Mouse (Mus musculus) limb, embryonic 14.5 days (tissue): ENCODE data around the gene Tada3. TPM values are rescaled to one million over a fixed set of nuclear protein-coding genes. Genes with fewer than 3 reads are reported as not detected.

Source experiments
- ATAC-seq: fragments of 200-750 bp; cut with Nextera tagmentation; 2 replicates; pipeline ENCODE4 v1.8.0; 2017; ENCODE audit warnings: low read depth, moderate number of reproducible peaks, moderate TSS enrichment; ENCODE audit not compliant: low FRiP score
- DNase-seq: peaks from one replicate; pipeline ENCODE4 v3.0.0-alpha.2; 2015; ENCODE audit warnings: low spot score
- H3K27ac ChIP-seq: fragments of 300-500 bp; sonication (generic); replicated peaks from 2 replicates; pipeline ENCODE4 v1.5.1; 2014; ENCODE audit warnings: low read depth, mild to moderate bottlenecking, low read length, moderate library complexity, mixed read lengths
- H3K27me3 ChIP-seq: fragments of 300-500 bp; sonication (generic); 2 replicates; pipeline ENCODE4 v1.6.1; 2014; ENCODE audit warnings: low read length, mixed read lengths; ENCODE audit not compliant: control insufficient read depth, insufficient read depth
- H3K36me3 ChIP-seq: fragments of 300-500 bp; sonication (generic); 2 replicates; pipeline ENCODE4 v1.6.1; 2014; ENCODE audit warnings: mild to moderate bottlenecking, low read length, moderate library complexity, mixed read lengths; ENCODE audit not compliant: control insufficient read depth, insufficient read depth
- H3K4me1 ChIP-seq: fragments of 300-500 bp; sonication (generic); 2 replicates; pipeline ENCODE4 v1.6.1; 2014; ENCODE audit warnings: antibody characterized with exemption, low read length, mixed read lengths; ENCODE audit not compliant: control insufficient read depth, insufficient read depth
- H3K4me2 ChIP-seq: fragments of 300-500 bp; sonication (generic); replicated peaks from 2 replicates; pipeline ENCODE4 v1.6.1; 2014; ENCODE audit warnings: low read depth, mild to moderate bottlenecking, low read length, moderate library complexity; ENCODE audit not compliant: severe bottlenecking
- H3K4me3 ChIP-seq: fragments of 300-500 bp; sonication (generic); replicated peaks from 2 replicates; pipeline ENCODE4 v1.5.1; 2014; ENCODE audit warnings: low read length
- H3K9ac ChIP-seq: fragments of 300-500 bp; sonication (generic); 2 replicates; pipeline ENCODE4 v1.6.1; 2014; ENCODE audit warnings: mild to moderate bottlenecking, low read depth, low read length, moderate library complexity; ENCODE audit not compliant: severe bottlenecking
- H3K9me3 ChIP-seq: fragments of 300-500 bp; sonication (generic); 2 replicates; pipeline ENCODE4 v1.6.1; 2016; ENCODE audit warnings: low read length; ENCODE audit not compliant: control insufficient read depth
- POLR2A ChIP-seq: fragments of 200-500 bp; IDR thresholded peaks from 2 replicates; pipeline ENCODE4 v1.8.0; 2012; ENCODE audit warnings: inconsistent platforms, mild to moderate bottlenecking, moderate library complexity, borderline replicate concordance; ENCODE audit not compliant: insufficient read depth, insufficient read length; ENCODE audit errors: extremely low read depth
- WGBS: fragments of 180-500 bp; shearing (Covaris S2); extraction: QIAGEN DNeasy Blood & Tissue Kit; methylation state at CpG from one replicate; pipeline ENCODE4 v1.1.7; 2014; 5-methylcytosine and 5-hydroxymethylcytosine counted together
- polyA plus RNA-seq, 2 experiments: library from polyadenylated mRNA; depleted of rRNA in 1 of 2; stranded (reverse) in 1 of 2; unstranded in 1 of 2; fragments of >200 nt; fragmentation: Nextera tagmentation in 1 of 2; extraction: Ambion mirVana in 1 of 2; gene quantifications; 2 replicates each; pipeline versions ENCODE4 v1.2.1 to v1.2.3; 2012 to 2014

The Tada3 gene
- polyA plus RNA-seq, 2 experiments = 39.5 to 43.9 TPM

- no peak for TF ChIP-seq POLR2A
- no peak overlapping the region for H3K4me3 ChIP-seq
- peaks cover 22% of the 10 kb centered on the region for H3K36me3 ChIP-seq
- no peaks in the 10 kb centered on the region for H3K9me3 ChIP-seq
- ATAC-seq = no peak
- 92% methylated on average over 11 of the region's 11 CpGs for WGBS
- H3K4me2 ChIP-seq = no peak overlapping the region
- no peak overlapping the region for H3K27ac ChIP-seq
- no peaks in the 10 kb centered on the region for H3K4me1 ChIP-seq
- H3K9ac ChIP-seq = no peak overlapping the region
- no peaks in the 10 kb centered on the region for H3K27me3 ChIP-seq
- no peak for DNase-seq
These were observed 17.1 kb upstream of the Tada3 start for GRCm38 (mm10) chr6:113394811-113395210.

DNA sequence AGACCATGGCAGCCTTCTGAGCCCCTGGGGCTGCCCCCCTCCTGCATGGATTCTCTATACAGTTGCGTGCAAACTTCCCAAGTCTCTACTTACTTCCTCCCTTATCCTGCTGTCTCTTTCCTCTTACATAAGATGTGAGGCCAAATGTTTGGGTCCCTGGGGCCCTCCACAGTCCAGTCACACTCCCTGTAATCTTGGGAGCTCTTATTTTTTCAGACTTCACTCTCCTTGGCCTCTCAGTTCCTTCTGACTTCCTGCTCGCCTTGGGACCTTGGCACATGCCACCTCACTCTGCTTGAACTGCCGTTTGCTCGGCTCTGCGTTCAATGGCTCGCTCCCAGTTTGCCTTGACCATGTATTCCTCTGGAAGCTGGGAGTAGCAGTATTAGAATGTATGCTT lies 16.3 kb upstream of the Tada3 start:
- TF ChIP-seq POLR2A = no peak
- H3K9ac ChIP-seq = no peak overlapping the region

GRCm38 (mm10) chr6:113392387-113393071 lies 14.8 kb upstream of the Tada3 start:
- Histone ChIP-seq H3K4me3 (peak overlapping the region; percentile 44), H3K4me1 (no peaks in the 10 kb centered on the region), H3K4me2 (peak overlapping the region; percentile 89), H3K9me3 (no peaks in the 10 kb centered on the region), H3K9ac (peak overlapping the region; percentile 73), H3K36me3 (peaks cover 42% of the 10 kb centered on the region), H3K27me3 (no peaks in the 10 kb centered on the region), H3K27ac (peak overlapping the region; percentile 19; the same call in 1 of the 2 replicates)
- ATAC-seq (peak; percentile 64), DNase-seq (peak; percentile 21)
- WGBS = 2% methylated on average over 42 of the region's 51 CpGs
- 0 out of 2 replicates have a peak, but pooled peaks have one; percentile 27 for TF ChIP-seq POLR2A

More for the DNA sequence above, 16.3 kb upstream of the Tada3 start:
- DNase-seq = no peak
- Histone ChIP-seq H3K4me3 (no peak overlapping the region), H3K27ac (no peak overlapping the region), H3K4me1 (no peaks in the 10 kb centered on the region), H3K4me2 (no peak overlapping the region), H3K36me3 (peaks cover 30% of the 10 kb centered on the region), H3K27me3 (no peaks in the 10 kb centered on the region), H3K9me3 (no peaks in the 10 kb centered on the region)
- ATAC-seq = no peak
- WGBS = 85% methylated on average over 6 of the region's 6 CpGs

- DNase-seq = no peak
- peaks cover 47% of the 10 kb centered on the region for H3K36me3 ChIP-seq
- ATAC-seq = peak; percentile 7; the same call in 1 of the 2 replicates
- H3K9me3 ChIP-seq = no peaks in the 10 kb centered on the region
- H3K27me3 ChIP-seq = no peaks in the 10 kb centered on the region
- TF ChIP-seq POLR2A = no peak
- peak overlapping the region; percentile 89 for H3K4me2 ChIP-seq
- no peak overlapping the region; the same call in 1 of the 2 replicates for H3K27ac ChIP-seq
- WGBS = 26% methylated on average over 10 of the region's 10 CpGs
- H3K4me1 ChIP-seq = no peaks in the 10 kb centered on the region
- peak overlapping the region; percentile 44 for H3K4me3 ChIP-seq
- H3K9ac ChIP-seq = peak overlapping the region; percentile 73
These were observed 14.3 kb upstream of the Tada3 start for GRCm38 (mm10) chr6:113392015-113392386.

GRCm38 (mm10) chr6:113390715-113391114 lies 13.0 kb upstream of the Tada3 start:
- no peak overlapping the region for H3K27ac ChIP-seq
- H3K9me3 ChIP-seq = no peaks in the 10 kb centered on the region
- H3K36me3 ChIP-seq = peaks cover 58% of the 10 kb centered on the region
- DNase-seq = no peak
- no peak overlapping the region for H3K4me2 ChIP-seq
- ATAC-seq = no peak
- H3K27me3 ChIP-seq = no peaks in the 10 kb centered on the region
- no peak overlapping the region for H3K9ac ChIP-seq
- no peak for TF ChIP-seq POLR2A
- no peaks in the 10 kb centered on the region for H3K4me1 ChIP-seq
- 96% methylated on average over 3 of the region's 3 CpGs for WGBS
- no peak overlapping the region for H3K4me3 ChIP-seq
